Mouse (Mus musculus) lung, adult 2 months (tissue): Measurements from ENCODE around the gene Sel1l3.

Experiments used
- CTCF ChIP-seq: fragments of 200-500 bp; IDR thresholded peaks from 2 replicates; pipeline ENCODE4 v1.5.1; 2011; ENCODE audit warnings: mild to moderate bottlenecking, low read length, control low read depth; ENCODE audit not compliant: insufficient read depth
- POLR2A ChIP-seq: fragments of 200-500 bp; IDR thresholded peaks from 2 replicates; pipeline ENCODE4 v1.6.1; 2011; ENCODE audit warnings: low read depth, mild to moderate bottlenecking, control low read depth, low read length, borderline replicate concordance; ENCODE audit errors: extremely low read depth

DNA sequence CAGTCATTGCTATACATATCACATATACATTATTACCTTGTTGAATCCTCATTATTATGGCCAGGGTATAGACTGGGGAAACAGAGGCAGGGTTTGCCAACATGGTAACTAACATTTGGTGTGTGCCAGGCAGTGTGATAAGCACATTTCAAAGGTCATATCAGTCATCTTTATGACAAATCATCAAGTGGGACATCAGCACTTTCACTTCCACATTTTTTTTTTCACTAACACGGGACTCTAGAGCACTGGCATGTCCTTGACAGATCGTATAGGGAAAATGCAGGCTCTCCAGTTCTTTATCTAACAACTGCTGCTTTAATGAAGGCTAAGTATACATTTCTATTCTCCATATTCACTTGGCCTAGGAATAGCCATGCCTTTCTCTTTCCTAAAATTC, 25.1 kb downstream of the Sel1l3 start:
- TF ChIP-seq CTCF = no peak
- TF ChIP-seq POLR2A = no peak
